Mouse (Mus musculus) hindbrain, postnatal 0 days (tissue): ENCODE data around the gene Safb2. TPM values are rescaled to one million over a fixed set of nuclear protein-coding genes. Genes with fewer than 3 reads are reported as not detected.
A peak's percentile ranks its signal among the peaks of the same experiment; 100 is the strongest.

ENCODE experiments used
- ATAC-seq: fragments of 200-750 bp; cut with Nextera tagmentation; 2 replicates; pipeline ENCODE4 v1.8.0; 2017; ENCODE audit warnings: mild to moderate bottlenecking, moderate TSS enrichment, moderate library complexity
- DNase-seq: peaks from one replicate; pipeline ENCODE4 v3.0.0-alpha.2; 2015; ENCODE audit warnings: low spot score
- H3K27ac ChIP-seq: fragments of 300-500 bp; sonication (generic); 2 replicates; pipeline ENCODE4 v1.5.1; 2014; ENCODE audit warnings: mild to moderate bottlenecking
- H3K27me3 ChIP-seq: fragments of 300-500 bp; sonication (generic); 2 replicates; pipeline ENCODE4 v1.6.1; 2014; ENCODE audit warnings: low read length, mixed read lengths; ENCODE audit not compliant: insufficient read depth
- H3K36me3 ChIP-seq: fragments of 300-500 bp; sonication (generic); 2 replicates; pipeline ENCODE4 v1.6.1; 2014; ENCODE audit warnings: low read length, mixed read lengths; ENCODE audit not compliant: insufficient read depth
- H3K4me1 ChIP-seq: fragments of 300-500 bp; sonication (generic); 2 replicates; pipeline ENCODE4 v1.6.1; 2014; ENCODE audit warnings: antibody characterized with exemption, low read length, mixed read lengths; ENCODE audit not compliant: insufficient read depth
- H3K4me2 ChIP-seq: fragments of 300-500 bp; sonication (generic); 2 replicates; pipeline ENCODE4 v1.6.1; 2014; ENCODE audit warnings: low read depth, mild to moderate bottlenecking, low read length, moderate library complexity, mixed read lengths
- H3K4me3 ChIP-seq: fragments of 300-500 bp; sonication (generic); 2 replicates; pipeline ENCODE4 v1.5.1; 2014; ENCODE audit warnings: low read length
- H3K9ac ChIP-seq: fragments of 300-500 bp; sonication (generic); replicated peaks from 2 replicates; pipeline ENCODE4 v1.6.1; 2014; ENCODE audit warnings: mild to moderate bottlenecking, low read length, moderate library complexity, mixed read lengths
- H3K9me3 ChIP-seq: fragments of 300-500 bp; sonication (generic); 2 replicates; pipeline ENCODE4 v1.6.1; 2016; ENCODE audit warnings: low read length, mixed read lengths
- CTCF ChIP-seq: IDR thresholded peaks from 2 replicates; pipeline ENCODE4 v1.5.1; 2016; ENCODE audit warnings: antibody characterized with exemption, control low read depth, low read depth
- WGBS: fragments of 180-500 bp; shearing (Covaris S2); extraction: QIAGEN DNeasy Blood & Tissue Kit; methylation state at CpG from one replicate; pipeline ENCODE4 v1.1.7; 2014; 5-methylcytosine and 5-hydroxymethylcytosine counted together
- polyA plus RNA-seq: library from polyadenylated mRNA; unstranded; fragments of >200 nt; fragmentation: Nextera tagmentation; extraction: Ambion mirVana; gene quantifications from 2 replicates; pipeline ENCODE4 v1.2.1, GENCODE M21; 2015
- total RNA-seq: library from RNA; depleted of rRNA; stranded (reverse); fragments of >200 nt; gene quantifications from 2 replicates; pipeline ENCODE4 v1.2.3, GENCODE M21; 2014

Gene Safb2
- total and polyA plus RNA-seq, 2 experiments from 2014 or later: 45.2 to 48.4 TPM

DNA sequence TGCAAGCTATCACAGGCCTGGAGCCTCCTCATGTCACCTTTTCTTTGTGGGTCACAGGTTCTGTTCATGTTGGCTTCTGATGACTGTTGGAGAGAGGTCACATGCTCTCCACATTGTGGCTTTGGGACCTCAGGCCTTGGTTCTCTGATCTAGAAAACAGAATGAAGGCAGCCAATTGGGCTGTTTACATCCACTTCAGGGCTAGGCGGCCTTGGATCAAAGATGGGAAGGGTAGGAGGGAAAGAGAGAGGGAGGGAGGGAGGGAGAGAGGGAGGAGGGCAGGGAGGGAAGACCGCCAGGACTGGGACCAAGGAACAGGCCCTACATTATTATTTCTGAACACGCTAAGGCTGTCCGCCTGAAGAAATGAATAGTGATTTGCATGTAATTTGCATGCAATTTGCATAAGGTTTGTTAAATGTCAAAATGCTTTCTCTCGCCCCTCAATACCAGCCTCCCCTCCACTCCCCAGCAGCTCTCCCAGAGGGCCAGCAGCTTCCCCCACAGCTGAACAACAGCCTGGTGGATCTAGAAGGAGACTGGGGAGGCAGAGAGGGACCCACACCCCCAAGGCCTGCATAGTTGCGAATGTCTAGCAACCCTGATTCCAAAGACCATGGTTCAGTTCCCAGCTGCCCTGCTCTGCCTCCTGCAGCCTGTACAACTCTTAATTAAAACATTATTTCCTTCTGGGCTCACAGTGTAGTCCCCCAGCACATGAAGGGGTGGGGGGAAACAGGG lies 32.4 kb downstream of the Safb2 start:
- peak; percentile 79 for DNase-seq
- Histone ChIP-seq H3K27ac (peak overlapping the region; percentile 80), H3K4me2 (no peak overlapping the region), H3K9me3 (no peaks in the 10 kb centered on the region), H3K9ac (no peak overlapping the region), H3K36me3 (no peaks in the 10 kb centered on the region), H3K4me3 (no peak overlapping the region), H3K4me1 (peaks cover 18% of the 10 kb centered on the region), H3K27me3 (no peaks in the 10 kb centered on the region)
- TF ChIP-seq CTCF: no peak
- peak; percentile 85 for ATAC-seq
- 25% methylated on average over 6 of the region's 6 CpGs for WGBS

DNA sequence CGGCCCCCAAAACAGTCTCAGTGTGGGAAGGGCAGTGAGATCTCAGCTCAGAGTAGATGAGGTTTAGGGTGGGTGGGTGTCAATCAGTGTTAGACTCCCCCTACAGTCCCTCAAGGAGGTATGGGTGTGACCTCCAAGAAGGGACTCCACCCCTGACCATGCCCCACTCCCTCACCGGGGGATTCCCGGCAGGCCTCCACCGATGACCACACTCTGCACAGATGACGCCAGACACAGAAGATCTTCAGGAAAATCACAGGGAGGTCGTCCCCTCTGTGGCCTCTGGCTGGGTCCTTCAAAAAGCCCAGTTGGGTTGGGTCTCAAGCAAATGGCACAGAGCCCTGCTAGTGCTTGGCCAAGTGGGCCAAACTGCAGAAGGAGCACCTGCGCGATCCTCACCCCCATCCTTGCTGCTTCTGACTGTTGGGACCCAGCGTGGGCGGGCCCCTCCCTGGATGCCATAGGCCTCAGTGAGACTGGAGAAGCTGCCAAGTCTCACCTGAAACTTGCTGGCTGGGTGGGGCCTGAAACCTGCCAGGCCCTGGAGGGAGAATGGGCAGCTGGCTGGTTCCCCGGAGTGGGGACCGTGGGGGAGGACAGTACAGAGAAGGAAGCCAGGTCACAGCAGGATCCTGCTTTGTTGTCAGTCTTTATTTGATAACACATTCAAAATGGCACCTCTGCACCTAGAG lies 33.5 kb downstream of the Safb2 start:
- H3K4me3 ChIP-seq: no peak overlapping the region
- no peak overlapping the region for H3K4me2 ChIP-seq
- 66% methylated on average over 12 of the region's 12 CpGs for WGBS
- TF ChIP-seq CTCF: no peak
- H3K27me3 ChIP-seq: no peaks in the 10 kb centered on the region
- H3K4me1 ChIP-seq: peaks cover 19% of the 10 kb centered on the region
- no peak for ATAC-seq
- H3K36me3 ChIP-seq: no peaks in the 10 kb centered on the region
- DNase-seq: no peak
- 0 out of 2 replicates have a peak overlapping the region, but pooled peaks have one; percentile 80 for H3K27ac ChIP-seq
- H3K9ac ChIP-seq: no peak overlapping the region
- no peaks in the 10 kb centered on the region for H3K9me3 ChIP-seq

DNA sequence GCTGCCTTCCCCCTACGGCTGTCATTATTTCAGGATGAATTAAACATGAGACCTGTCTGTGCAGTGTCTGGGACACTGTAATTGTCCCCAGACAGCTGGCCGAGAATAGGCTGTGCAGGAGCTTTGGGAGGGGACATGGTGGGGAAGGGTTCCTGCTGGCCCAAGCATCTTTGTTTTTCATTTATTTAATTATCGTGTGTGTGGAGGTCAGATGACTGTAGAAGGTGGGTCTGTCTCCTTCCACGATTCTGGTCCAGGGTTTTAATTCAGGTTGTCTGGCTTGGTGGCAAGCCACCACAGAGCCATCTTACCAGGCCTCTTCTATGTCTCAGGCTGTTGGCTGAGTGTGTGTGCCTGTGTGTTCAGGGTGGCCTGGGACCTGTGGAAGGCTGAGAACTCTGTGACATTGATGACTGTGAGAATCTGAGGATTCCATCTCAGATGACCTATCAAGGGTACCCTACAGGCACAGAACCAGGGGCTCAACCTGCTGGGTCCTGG lies 35.7 kb downstream of the Safb2 start:
- no peak overlapping the region for H3K9ac ChIP-seq
- no peaks in the 10 kb centered on the region for H3K27me3 ChIP-seq
- 16% methylated on average over 4 of the region's 4 CpGs for WGBS
- TF ChIP-seq CTCF: no peak
- no peak overlapping the region for H3K4me2 ChIP-seq
- peaks cover 19% of the 10 kb centered on the region for H3K4me1 ChIP-seq
- no peak for DNase-seq
- H3K27ac ChIP-seq: no peak overlapping the region
- ATAC-seq: no peak
- H3K9me3 ChIP-seq: no peaks in the 10 kb centered on the region
- no peaks in the 10 kb centered on the region for H3K36me3 ChIP-seq
- no peak overlapping the region for H3K4me3 ChIP-seq

DNA sequence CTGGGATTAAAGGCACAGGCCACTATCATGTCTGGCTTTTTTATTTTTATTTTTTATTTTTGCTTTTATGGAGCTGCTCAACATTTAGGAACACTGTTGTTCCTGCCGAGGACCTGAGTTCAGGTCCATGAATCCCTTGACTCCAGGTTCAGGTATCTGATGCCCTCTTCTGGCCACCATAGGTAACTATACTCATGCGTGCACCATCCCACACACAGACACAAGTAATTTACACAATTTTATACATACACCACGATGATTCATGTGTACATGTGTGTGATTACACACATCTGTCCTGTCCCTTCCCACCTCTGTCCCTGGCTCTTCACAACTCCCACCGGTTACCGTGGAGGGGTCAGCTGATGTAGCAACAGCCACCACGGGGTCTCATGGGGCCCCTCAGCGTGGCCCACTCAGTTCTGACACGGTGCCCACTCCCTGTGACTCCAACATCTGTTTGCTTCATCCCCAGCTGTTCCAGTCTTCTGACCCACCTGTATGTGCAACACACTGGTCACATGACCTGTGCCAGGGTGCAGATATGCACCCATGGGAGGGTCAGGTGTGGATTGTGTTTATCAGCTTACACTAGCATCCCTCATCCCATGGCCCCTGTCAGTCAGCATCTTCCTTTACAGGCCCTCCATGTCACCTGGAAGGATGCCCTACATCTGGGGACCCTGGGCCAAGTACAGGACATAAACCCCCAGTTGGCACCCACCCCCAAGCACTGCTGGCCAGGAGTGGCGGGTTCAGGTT lies 36.4 kb downstream of the Safb2 start:
- Histone ChIP-seq H3K27me3 (no peaks in the 10 kb centered on the region), H3K4me3 (no peak overlapping the region), H3K4me2 (no peak overlapping the region), H3K9ac (no peak overlapping the region), H3K4me1 (peaks cover 19% of the 10 kb centered on the region), H3K27ac (no peak overlapping the region), H3K36me3 (no peaks in the 10 kb centered on the region), H3K9me3 (no peaks in the 10 kb centered on the region)
- no peak for DNase-seq
- no peak for ATAC-seq
- 61% methylated on average over 9 of the region's 9 CpGs for WGBS
- peak; percentile 63 for TF ChIP-seq CTCF

DNA sequence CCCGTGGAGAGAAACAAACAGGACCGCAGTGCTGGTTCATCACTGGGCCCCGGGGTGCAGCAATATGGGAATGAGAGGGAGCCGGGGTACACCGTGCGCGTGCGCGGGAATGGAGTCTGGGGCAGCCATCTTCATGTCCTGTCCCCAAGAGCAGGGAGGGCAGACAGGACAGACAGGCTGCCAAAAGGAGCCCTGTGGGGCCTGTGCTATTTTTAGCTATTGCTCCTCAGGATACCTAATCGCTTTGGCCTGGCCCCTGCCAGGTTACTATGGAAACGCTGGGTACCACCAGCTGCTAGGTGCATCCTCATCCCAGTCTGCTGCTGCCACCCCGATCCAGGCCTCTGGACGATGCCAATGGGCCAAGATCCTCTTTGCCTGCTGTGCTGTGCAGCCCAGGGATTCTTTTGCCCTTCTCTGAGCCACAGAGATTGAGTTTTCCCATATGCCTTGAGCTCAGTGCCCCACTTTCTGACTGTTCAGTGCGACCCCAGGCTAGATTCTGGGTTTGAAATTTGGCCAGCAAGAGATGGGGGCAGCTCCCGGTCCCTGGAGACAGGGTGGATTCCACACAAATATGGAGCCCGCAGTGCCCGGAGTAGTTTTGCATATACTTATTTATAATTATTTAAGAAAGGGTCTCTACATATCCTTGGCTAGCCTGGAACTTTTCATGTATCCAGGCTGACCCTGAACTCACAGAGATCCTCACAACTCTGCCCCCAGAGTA lies 37.1 kb downstream of the Safb2 start:
- no peak for TF ChIP-seq CTCF
- WGBS: 34% methylated on average over 17 of the region's 17 CpGs
- H3K9me3 ChIP-seq: no peaks in the 10 kb centered on the region
- H3K36me3 ChIP-seq: no peaks in the 10 kb centered on the region
- H3K4me3 ChIP-seq: no peak overlapping the region
- peak; percentile 45 for ATAC-seq
- peaks cover 16% of the 10 kb centered on the region for H3K4me1 ChIP-seq
- no peak overlapping the region for H3K9ac ChIP-seq
- H3K4me2 ChIP-seq: no peak overlapping the region
- H3K27ac ChIP-seq: peak overlapping the region; percentile 27; the same call in 1 of the 2 replicates
- peak; percentile 83 for DNase-seq
- H3K27me3 ChIP-seq: no peaks in the 10 kb centered on the region

DNA sequence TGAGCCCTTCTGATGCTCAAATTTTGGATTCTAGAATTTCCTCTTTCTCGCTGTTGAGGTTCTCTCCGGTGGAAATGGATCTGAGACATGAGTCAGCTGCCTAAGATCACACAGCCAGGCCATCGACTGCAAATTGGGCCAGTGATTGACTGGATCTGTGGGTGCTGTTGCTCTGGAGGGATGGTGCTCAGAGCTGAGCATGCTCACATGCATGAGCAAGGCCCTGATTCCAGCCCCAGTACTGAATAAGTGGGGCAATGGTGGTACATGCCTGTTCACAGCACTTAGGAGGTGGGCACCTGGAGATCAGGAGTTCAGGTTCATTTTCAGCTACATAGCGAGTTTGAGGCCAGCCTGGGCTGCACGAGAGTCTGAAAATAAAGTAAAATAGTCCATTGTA lies 37.8 kb downstream of the Safb2 start:
- no peak for TF ChIP-seq CTCF
- Histone ChIP-seq H3K36me3 (no peaks in the 10 kb centered on the region), H3K9me3 (no peaks in the 10 kb centered on the region), H3K4me2 (no peak overlapping the region), H3K4me3 (no peak overlapping the region), H3K27ac (no peak overlapping the region; the same call in 1 of the 2 replicates), H3K4me1 (peaks cover 9% of the 10 kb centered on the region), H3K9ac (no peak overlapping the region), H3K27me3 (no peaks in the 10 kb centered on the region)
- DNase-seq (no peak), ATAC-seq (no peak)
- WGBS: 80% methylated on average over 5 of the region's 5 CpGs
